Mouse (Mus musculus) CH12.LX (cell line): ENCODE results near the gene Smug1.
A peak's percentile ranks its signal among the peaks of the same experiment; 100 is the strongest.

Experiments used
- CTCF ChIP-seq, 2 experiments: IDR thresholded peaks in 1 of 2; conservative IDR thresholded peaks in 1 of 2; 2 replicates each; pipeline ENCODE4 v1.5.1; 2011 to 2012; ENCODE audit warnings: low read depth in 2 of 2, low read length in 2 of 2, improper control_type of control experiment in 1 of 2, inconsistent platforms in 1 of 2, mild to moderate bottlenecking in 1 of 2, moderate library complexity in 1 of 2
- TCF12 ChIP-seq: IDR thresholded peaks from 2 replicates; pipeline ENCODE4 v1.6.1; 2014; ENCODE audit warnings: low read depth, mild to moderate bottlenecking, inconsistent platforms, low read length, improper control_type of control experiment
- UBTF ChIP-seq: IDR thresholded peaks from 2 replicates; pipeline ENCODE4 v1.6.1; 2012; ENCODE audit warnings: low read depth, mild to moderate bottlenecking, inconsistent platforms, low read length, improper control_type of control experiment, moderate library complexity
- USF2 ChIP-seq: conservative IDR thresholded peaks from 2 replicates; pipeline ENCODE4 v1.6.1; 2011; ENCODE audit warnings: low read depth, low read length, improper control_type of control experiment
- ZKSCAN1 ChIP-seq: IDR thresholded peaks from 2 replicates; pipeline ENCODE4 v1.6.1; 2012; ENCODE audit warnings: low read depth, inconsistent platforms, low read length, improper control_type of control experiment, borderline replicate concordance
- ZMIZ1 ChIP-seq: IDR thresholded peaks from 2 replicates; pipeline ENCODE4 v1.6.1; 2012; ENCODE audit warnings: low read depth, mild to moderate bottlenecking, inconsistent platforms, low read length, improper control_type of control experiment

- TF ChIP-seq ZMIZ1 (peak; percentile 91), TCF12 (peak; percentile 84), USF2 (no peak), CTCF (conservative IDR thresholded peaks at IDR 0.05 in 1 of 2, IDR thresholded peaks at IDR 0.05 in 1 of 2; ENCODE audit: low read depth in 2 of 2, low read length in 2 of 2) (no peak), UBTF (no peak), ZKSCAN1 (no peak)
Measured at GRCm38 (mm10) chr15:103152371-103152770, 14.5 kb downstream of the Smug1 start.
